Mouse (Mus musculus) liver, embryonic 14.5 days (tissue): ENCODE measurements at regions not wholly inside any gene's neighbourhood (a gene's known extent, or its start where the extent isn't known, plus 50 kb on each side); places are given as distances from the start of the nearest gene placed in this dataset.

Experiments used
- CTCF ChIP-seq: IDR thresholded peaks from 2 replicates; pipeline ENCODE4 v1.5.1; 2016; ENCODE audit warnings: antibody characterized with exemption, low read depth, control low read depth
- EP300 ChIP-seq: IDR thresholded peaks from 2 replicates; pipeline ENCODE4 v1.6.1; 2016; ENCODE audit warnings: antibody characterized with exemption, low read depth

GRCm38 (mm10) chr7:83105672-83106071 lies 238.5 kb downstream of the Mex3b start:
- TF ChIP-seq CTCF (no peak), EP300 (no peak)
